Mouse (Mus musculus): ENCODE data around the gene Gm28038. TPM values are rescaled to one million over a fixed set of nuclear protein-coding genes. Genes with fewer than 3 reads are reported as not detected.

The Gm28038 gene
- polyA plus RNA-seq, 1 experiment from 2014 or later, result not detected

GRCm38 (mm10) chr2:30337179-30337578 is 56.3 kb downstream of the Gm28038 start:
- peaks cover 83% of the 10 kb centered on the region for H3K36me3 ChIP-seq
- 0 out of 2 replicates have a peak, but pooled peaks have one; percentile 14 for ATAC-seq (ENCODE audit: borderline replicate concordance, extremely low read depth, low FRiP score, low TSS enrichment)

DNA sequence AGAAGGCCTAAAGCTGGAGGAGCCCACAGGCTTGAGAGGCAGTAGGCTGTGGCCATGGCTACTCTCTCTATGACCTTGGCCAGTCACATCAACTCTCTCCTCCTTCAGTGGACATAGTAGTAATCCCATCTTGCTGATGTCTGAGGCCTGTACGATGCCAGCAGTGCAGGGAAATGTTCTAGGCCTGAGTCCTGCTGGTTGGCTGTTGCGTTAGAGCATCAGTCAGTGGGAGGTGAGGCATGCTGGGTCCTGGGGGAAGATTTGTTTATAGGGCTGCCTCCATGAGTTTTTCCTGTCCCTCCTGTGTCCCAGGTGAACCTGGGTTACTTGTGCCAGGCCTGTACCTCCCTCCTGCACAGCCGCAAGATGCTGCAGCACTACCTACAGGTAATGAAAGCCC is 61.2 kb downstream of the Gm28038 start:
- Histone ChIP-seq H3K4me1 (no peaks in the 10 kb centered on the region), H3K4me2 (no peak overlapping the region)

More at GRCm38 (mm10) chr2:30337179-30337578, 56.3 kb downstream of the Gm28038 start:
- no peaks in the 10 kb centered on the region for H3K27me3 ChIP-seq
- no peak overlapping the region for H3K27ac ChIP-seq
- no peaks in the 10 kb centered on the region for H3K9me3 ChIP-seq
- H3K4me2 ChIP-seq, result no peak overlapping the region
- H3K4me3 ChIP-seq, result no peak overlapping the region
- H3K4me1 ChIP-seq, result no peaks in the 10 kb centered on the region
- 67% methylated on average over 12 of the region's 12 CpGs for WGBS
- no peak overlapping the region for H3K9ac ChIP-seq

DNA sequence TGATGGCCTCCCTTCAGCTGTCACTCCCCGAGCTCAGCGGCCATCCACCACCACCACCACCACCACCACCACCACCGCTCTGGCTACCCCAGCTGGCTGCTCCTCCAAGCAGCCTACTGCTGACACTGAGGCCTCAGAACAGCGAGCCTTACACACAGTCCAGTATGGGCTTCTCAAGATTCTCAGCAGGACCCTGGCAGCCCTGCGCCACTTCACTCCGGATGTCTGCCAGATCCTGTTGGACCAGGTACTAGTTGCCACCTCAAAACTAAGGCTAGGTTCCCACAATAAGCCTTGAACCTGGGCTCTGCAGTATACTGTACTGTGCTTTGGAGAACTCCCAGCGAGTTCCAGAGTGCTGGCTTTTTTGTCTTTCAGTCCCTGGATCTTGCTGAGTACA is 61.7 kb downstream of the Gm28038 start:
- no peak for ATAC-seq (ENCODE audit: borderline replicate concordance, extremely low read depth, low FRiP score, low TSS enrichment)
- Histone ChIP-seq H3K4me3 (no peak overlapping the region), H3K27me3 (no peaks in the 10 kb centered on the region), H3K9me3 (no peaks in the 10 kb centered on the region), H3K27ac (no peak overlapping the region), H3K36me3 (peaks cover 86% of the 10 kb centered on the region), H3K9ac (no peak overlapping the region), H3K4me2 (no peak overlapping the region), H3K4me1 (no peaks in the 10 kb centered on the region)
- 87% methylated on average over 7 of the region's 7 CpGs for WGBS

More for the DNA sequence above, 61.2 kb downstream of the Gm28038 start:
- Histone ChIP-seq H3K9me3 (no peaks in the 10 kb centered on the region), H3K27ac (no peak overlapping the region), H3K36me3 (peaks cover 90% of the 10 kb centered on the region), H3K4me3 (no peak overlapping the region), H3K27me3 (no peaks in the 10 kb centered on the region), H3K9ac (no peak overlapping the region)
- no peak for ATAC-seq (ENCODE audit: borderline replicate concordance, extremely low read depth, low FRiP score, low TSS enrichment)
- 89% methylated on average over 3 of the region's 3 CpGs for WGBS

DNA sequence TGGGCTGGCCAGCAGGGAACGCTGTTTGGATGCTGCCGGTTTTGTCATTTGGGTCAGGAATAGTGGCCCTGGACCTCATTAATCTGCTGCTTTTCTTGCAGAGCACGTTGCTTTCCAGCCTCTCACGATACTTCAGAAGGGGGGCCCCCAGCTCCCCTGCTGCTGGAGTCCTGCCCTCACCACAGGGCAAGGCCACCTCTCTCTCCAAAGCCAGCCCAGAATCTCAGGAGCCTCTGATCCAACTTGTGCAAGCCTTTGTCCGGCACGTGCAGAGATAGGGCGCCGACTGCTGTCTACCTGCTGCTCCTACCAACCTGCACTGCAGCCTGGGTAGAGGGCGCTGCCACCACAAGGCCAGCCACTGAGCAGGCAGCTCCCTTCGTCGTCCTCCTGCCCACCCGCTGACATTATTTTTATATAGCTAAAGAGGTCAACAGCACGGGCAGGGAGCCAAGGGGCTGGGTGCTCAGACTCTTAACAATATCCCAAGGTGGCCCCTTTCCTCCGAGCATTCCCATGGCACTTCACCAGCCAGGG is 62.8 kb downstream of the Gm28038 start:
- H3K27ac ChIP-seq, result no peak overlapping the region
- H3K4me3 ChIP-seq, result no peak overlapping the region
- H3K4me1 ChIP-seq, result no peaks in the 10 kb centered on the region
- no peak overlapping the region for H3K4me2 ChIP-seq
- H3K27me3 ChIP-seq, result no peaks in the 10 kb centered on the region
- 57% methylated on average over 14 of the region's 14 CpGs for WGBS
- ATAC-seq (ENCODE audit: borderline replicate concordance, extremely low read depth, low FRiP score, low TSS enrichment), result no peak
- H3K9ac ChIP-seq, result no peak overlapping the region
- peaks cover 86% of the 10 kb centered on the region for H3K36me3 ChIP-seq
- H3K9me3 ChIP-seq, result no peaks in the 10 kb centered on the region

GRCm38 (mm10) chr2:30345971-30346676 is 65.3 kb downstream of the Gm28038 start:
- Histone ChIP-seq H3K4me2 (no peak overlapping the region), H3K9ac (no peak overlapping the region), H3K4me1 (no peaks in the 10 kb centered on the region), H3K27ac (no peak overlapping the region), H3K27me3 (no peaks in the 10 kb centered on the region), H3K9me3 (no peaks in the 10 kb centered on the region), H3K4me3 (no peak overlapping the region), H3K36me3 (peaks cover 78% of the 10 kb centered on the region)
- no peak for ATAC-seq (ENCODE audit: borderline replicate concordance, extremely low read depth, low FRiP score, low TSS enrichment)
- WGBS, result 86% methylated on average over 7 of the region's 7 CpGs

DNA sequence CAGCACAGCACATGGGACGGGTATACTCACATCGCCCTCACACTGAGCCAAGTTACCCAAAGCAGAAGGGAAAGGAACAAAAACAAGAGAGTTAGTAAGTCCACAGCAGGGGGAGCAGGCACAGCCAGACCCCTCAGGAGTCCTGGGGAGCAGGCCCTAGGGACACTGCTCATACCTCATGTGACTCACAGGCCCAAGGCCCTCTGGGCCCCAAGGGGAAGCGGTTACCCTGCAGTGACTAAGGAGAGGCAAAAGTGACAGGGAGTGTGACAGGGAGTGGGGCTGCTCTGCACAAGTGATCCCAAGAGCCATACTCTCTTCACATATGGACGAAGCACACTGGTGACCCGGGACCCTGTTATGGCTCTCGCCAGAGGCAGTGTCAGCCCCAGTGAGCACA is 68.4 kb downstream of the Gm28038 start:
- no peak overlapping the region for H3K4me2 ChIP-seq
- H3K36me3 ChIP-seq, result peaks cover 56% of the 10 kb centered on the region
- no peak overlapping the region for H3K27ac ChIP-seq
- H3K9me3 ChIP-seq, result no peaks in the 10 kb centered on the region
- no peaks in the 10 kb centered on the region for H3K27me3 ChIP-seq
- no peak overlapping the region for H3K4me3 ChIP-seq
- ATAC-seq (ENCODE audit: borderline replicate concordance, extremely low read depth, low FRiP score, low TSS enrichment), result no peak
- no peaks in the 10 kb centered on the region for H3K4me1 ChIP-seq
- WGBS, result 91% methylated on average over 6 of the region's 6 CpGs
- no peak overlapping the region for H3K9ac ChIP-seq

Other genes starting within 250 kb of the Gm28038 start
- 34.0 and 34.5 TPM in 2 replicates for gene Wdr34, start 232.2 kb upstream of the Gm28038 start, polyA plus RNA-seq (2015; fragmentation: Nextera tagmentation; extraction: Ambion mirVana)
- 449 and 465 TPM in 2 replicates for gene Set, start 223.7 kb upstream of the Gm28038 start, polyA plus RNA-seq (2015; fragmentation: Nextera tagmentation; extraction: Ambion mirVana)
- gene Pkn3, start 203.4 kb upstream of the Gm28038 start, polyA plus RNA-seq (2015; fragmentation: Nextera tagmentation; extraction: Ambion mirVana), result 13.2 and 14.7 TPM in 2 replicates
- 31.4 and 32.5 TPM in 2 replicates for gene Zdhhc12, start 187.4 kb upstream of the Gm28038 start, polyA plus RNA-seq (2015; fragmentation: Nextera tagmentation; extraction: Ambion mirVana)
- 6.5 and 8.1 TPM in 2 replicates for gene Zer1, start 156.5 kb upstream of the Gm28038 start, polyA plus RNA-seq (2015; fragmentation: Nextera tagmentation; extraction: Ambion mirVana)
- gene Tbc1d13, start 147.3 kb upstream of the Gm28038 start, polyA plus RNA-seq (2015; fragmentation: Nextera tagmentation; extraction: Ambion mirVana), result 8.3 and 9.5 TPM in 2 replicates
- 16.2 and 16.7 TPM in 2 replicates for gene Endog, start 109.5 kb upstream of the Gm28038 start, polyA plus RNA-seq (2015; fragmentation: Nextera tagmentation; extraction: Ambion mirVana)
- gene Spout1, start 102.6 kb upstream of the Gm28038 start, polyA plus RNA-seq (2015; fragmentation: Nextera tagmentation; extraction: Ambion mirVana), result 70.9 and 71.8 TPM in 2 replicates
- gene Kyat1, start 75.2 kb upstream of the Gm28038 start, polyA plus RNA-seq (2015; fragmentation: Nextera tagmentation; extraction: Ambion mirVana), result 10.6 and 11.3 TPM in 2 replicates
- gene Lrrc8a, start 43.3 kb upstream of the Gm28038 start, polyA plus RNA-seq (2015; fragmentation: Nextera tagmentation; extraction: Ambion mirVana), result 39.1 and 40.9 TPM in 2 replicates
- 0.10 and 0.25 TPM in 2 replicates for gene Gm28035, start 40.5 kb upstream of the Gm28038 start, polyA plus RNA-seq (2015; fragmentation: Nextera tagmentation; extraction: Ambion mirVana)
- 7.1 and 7.3 TPM in 2 replicates for gene Phyhd1, start 14.8 kb upstream of the Gm28038 start, polyA plus RNA-seq (2015; fragmentation: Nextera tagmentation; extraction: Ambion mirVana)
- gene Dolk, start 5.3 kb downstream of the Gm28038 start, polyA plus RNA-seq (2015; fragmentation: Nextera tagmentation; extraction: Ambion mirVana), result 28.8 and 31.9 TPM in 2 replicates
- gene Nup188, start 5.4 kb downstream of the Gm28038 start, polyA plus RNA-seq (2015; fragmentation: Nextera tagmentation; extraction: Ambion mirVana), result 28.2 and 30.4 TPM in 2 replicates
- 74.3 and 80.3 TPM in 2 replicates for gene Sh3glb2, start 78.3 kb downstream of the Gm28038 start, polyA plus RNA-seq (2015; fragmentation: Nextera tagmentation; extraction: Ambion mirVana)
- gene Miga2, start 83.2 kb downstream of the Gm28038 start, polyA plus RNA-seq (2015; fragmentation: Nextera tagmentation; extraction: Ambion mirVana), result 21.2 and 24.2 TPM in 2 replicates
- 37.7 and 46.9 TPM in 2 replicates for gene Dolpp1, start 111.2 kb downstream of the Gm28038 start, polyA plus RNA-seq (2015; fragmentation: Nextera tagmentation; extraction: Ambion mirVana)
- 32.0 and 34.1 TPM in 2 replicates for gene Crat, start 134.8 kb downstream of the Gm28038 start, polyA plus RNA-seq (2015; fragmentation: Nextera tagmentation; extraction: Ambion mirVana)
- 164 and 165 TPM in 2 replicates for gene Ptpa, start 135.0 kb downstream of the Gm28038 start, polyA plus RNA-seq (2015; fragmentation: Nextera tagmentation; extraction: Ambion mirVana)
- gene Ier5l, start 193.2 kb downstream of the Gm28038 start, polyA plus RNA-seq (2015; fragmentation: Nextera tagmentation; extraction: Ambion mirVana), result 2.0 and 2.8 TPM in 2 replicates

Data from lung, embryonic 15.5 days (tissue).